Mouse (Mus musculus) neural tube, embryonic 12.5 days (tissue): ENCODE results near the gene Ret. TPM values are rescaled to one million over a fixed set of nuclear protein-coding genes. Genes with fewer than 3 reads are reported as not detected.

Experiments
- ATAC-seq: fragments of 200-750 bp; cut with Nextera tagmentation; 2 replicates; pipeline ENCODE4 v1.8.0; 2017; ENCODE audit warnings: low read depth, mild to moderate bottlenecking, moderate TSS enrichment, moderate library complexity; ENCODE audit not compliant: low FRiP score
- H3K27ac ChIP-seq: fragments of 300-500 bp; sonication (generic); 2 replicates; pipeline ENCODE4 v1.5.1; 2016
- H3K27me3 ChIP-seq: fragments of 300-500 bp; sonication (generic); replicated peaks from 2 replicates; pipeline ENCODE4 v1.6.1; 2016; ENCODE audit warnings: mild to moderate bottlenecking
- H3K36me3 ChIP-seq: fragments of 300-500 bp; sonication (generic); 2 replicates; pipeline ENCODE4 v1.6.1; 2016; ENCODE audit warnings: mild to moderate bottlenecking
- H3K4me1 ChIP-seq: fragments of 300-500 bp; sonication (generic); 2 replicates; pipeline ENCODE4 v1.6.1; 2016
- H3K4me2 ChIP-seq: fragments of 300-500 bp; sonication (generic); replicated peaks from 2 replicates; pipeline ENCODE4 v1.6.1; 2016; ENCODE audit warnings: mild to moderate bottlenecking
- H3K4me3 ChIP-seq: fragments of 300-500 bp; sonication (generic); 2 replicates; pipeline ENCODE4 v1.5.1; 2016
- H3K9ac ChIP-seq: fragments of 300-500 bp; sonication (generic); 2 replicates; pipeline ENCODE4 v1.6.1; 2016; ENCODE audit warnings: mild to moderate bottlenecking
- H3K9me3 ChIP-seq: fragments of 300-500 bp; sonication (generic); 2 replicates; pipeline ENCODE4 v1.6.1; 2016; ENCODE audit warnings: mild to moderate bottlenecking
- WGBS: fragments of 180-500 bp; shearing (Covaris S2); methylation state at CpG from one replicate; pipeline ENCODE4 v1.1.7; 2016; 5-methylcytosine and 5-hydroxymethylcytosine counted together
- polyA plus RNA-seq: library from polyadenylated mRNA; unstranded; fragments of >200 nt; fragmentation: Nextera tagmentation; extraction: Ambion mirVana; gene quantifications from 2 replicates; pipeline ENCODE4 v1.2.1, GENCODE M21; 2016

Gene Ret
- polyA plus RNA-seq, 1 experiment from 2014 or later, result 18.8 TPM

- 29% methylated on average over 8 of the region's 8 CpGs for WGBS
- H3K27ac ChIP-seq, result no peak overlapping the region
- H3K4me2 ChIP-seq, result peak overlapping the region; percentile 98
- peaks cover 10% of the 10 kb centered on the region for H3K4me1 ChIP-seq
- no peaks in the 10 kb centered on the region for H3K9me3 ChIP-seq
- H3K4me3 ChIP-seq, result no peak overlapping the region
- H3K36me3 ChIP-seq, result no peaks in the 10 kb centered on the region
- no peak overlapping the region for H3K9ac ChIP-seq
- ATAC-seq, result no peak
- peaks cover 50% of the 10 kb centered on the region for H3K27me3 ChIP-seq
These were observed 2.4 kb downstream of the Ret start for GRCm38 (mm10) chr6:118195108-118195507.

DNA sequence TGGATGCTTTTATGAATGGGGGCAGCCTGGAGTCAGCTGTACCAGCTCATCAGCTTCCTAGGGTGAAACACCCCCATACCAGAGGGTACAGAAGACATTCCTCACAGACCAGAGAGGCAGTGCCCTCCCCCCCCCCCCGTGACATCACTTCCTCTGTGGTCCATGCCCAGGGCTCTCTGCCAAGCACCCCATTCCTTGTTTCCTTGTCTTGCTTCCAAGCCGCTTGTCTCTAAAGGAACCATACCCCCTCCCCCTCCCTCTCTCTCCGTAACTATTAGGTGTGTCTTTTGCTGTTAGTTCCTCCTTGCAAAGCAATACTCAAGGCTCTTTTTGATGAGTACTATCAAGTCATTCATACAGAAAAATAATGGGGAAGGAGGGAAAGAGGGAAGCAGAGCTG lies 4.6 kb downstream of the Ret start:
- Histone ChIP-seq H3K27me3 (peaks cover 32% of the 10 kb centered on the region), H3K4me2 (no peak overlapping the region), H3K4me1 (peaks cover 10% of the 10 kb centered on the region), H3K27ac (no peak overlapping the region), H3K36me3 (no peaks in the 10 kb centered on the region), H3K9ac (no peak overlapping the region), H3K4me3 (no peak overlapping the region), H3K9me3 (no peaks in the 10 kb centered on the region)
- WGBS, result 61% methylated on average over 3 of the region's 3 CpGs
- ATAC-seq, result no peak

GRCm38 (mm10) chr6:118192199-118192598 lies 5.3 kb downstream of the Ret start:
- Histone ChIP-seq H3K9ac (no peak overlapping the region), H3K4me1 (peaks cover 8% of the 10 kb centered on the region), H3K27ac (no peak overlapping the region), H3K9me3 (no peaks in the 10 kb centered on the region), H3K4me2 (no peak overlapping the region), H3K4me3 (no peak overlapping the region), H3K27me3 (peaks cover 25% of the 10 kb centered on the region), H3K36me3 (no peaks in the 10 kb centered on the region)
- WGBS, result 56% methylated on average over 4 of the region's 4 CpGs
- ATAC-seq, result no peak

DNA sequence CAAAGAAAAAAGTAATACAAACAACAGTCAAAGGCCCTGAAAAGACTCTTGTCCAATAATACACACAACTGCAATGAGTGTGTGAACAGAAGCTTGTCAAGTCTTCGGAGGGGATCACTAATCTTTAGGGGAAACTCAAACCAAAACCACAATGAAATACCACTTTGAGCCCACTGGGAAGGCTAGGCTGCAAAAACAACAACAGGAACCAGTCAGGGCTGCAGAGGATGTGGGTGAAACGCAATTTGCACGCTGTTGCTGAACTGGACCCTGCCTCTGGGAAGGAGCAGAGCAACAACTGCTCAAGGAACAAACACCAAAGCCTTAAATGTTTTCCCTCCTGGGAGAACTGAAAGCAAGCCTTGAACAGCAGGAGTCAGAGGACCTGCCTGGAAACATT lies 7.8 kb downstream of the Ret start:
- H3K27me3 ChIP-seq, result peaks cover 5% of the 10 kb centered on the region
- WGBS, result 59% methylated on average over 3 of the region's 3 CpGs
- peaks cover 14% of the 10 kb centered on the region for H3K4me1 ChIP-seq
- H3K4me2 ChIP-seq, result no peak overlapping the region
- no peaks in the 10 kb centered on the region for H3K9me3 ChIP-seq
- ATAC-seq, result no peak
- no peaks in the 10 kb centered on the region for H3K36me3 ChIP-seq
- no peak overlapping the region for H3K9ac ChIP-seq
- no peak overlapping the region for H3K27ac ChIP-seq
- H3K4me3 ChIP-seq, result no peak overlapping the region

GRCm38 (mm10) chr6:118188599-118188998 lies 8.9 kb downstream of the Ret start:
- no peak for ATAC-seq
- H3K9ac ChIP-seq, result no peak overlapping the region
- H3K36me3 ChIP-seq, result no peaks in the 10 kb centered on the region
- no peaks in the 10 kb centered on the region for H3K9me3 ChIP-seq
- peaks cover 14% of the 10 kb centered on the region for H3K4me1 ChIP-seq
- no peak overlapping the region for H3K4me2 ChIP-seq
- H3K27ac ChIP-seq, result no peak overlapping the region
- H3K4me3 ChIP-seq, result no peak overlapping the region
- H3K27me3 ChIP-seq, result peaks cover 5% of the 10 kb centered on the region
- WGBS, result 87% methylated on average over 9 of the region's 9 CpGs

DNA sequence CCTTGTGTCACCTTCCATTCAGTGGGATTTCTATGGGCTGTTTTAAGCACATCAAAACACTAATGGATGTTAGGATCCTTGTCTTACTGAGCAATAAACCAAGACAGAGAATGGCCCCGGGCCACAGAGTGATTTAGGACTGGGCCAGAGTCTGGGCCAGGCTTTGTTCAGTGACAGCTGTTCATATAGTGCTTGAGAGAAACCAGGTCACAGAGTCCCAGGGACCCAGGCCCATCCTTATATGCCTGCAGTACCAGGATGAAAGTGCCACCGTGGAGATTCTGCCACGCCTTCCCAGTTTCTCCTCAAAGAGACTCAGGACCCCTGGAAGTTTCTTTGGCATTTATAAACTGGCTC lies 10.3 kb downstream of the Ret start:
- Histone ChIP-seq H3K27ac (no peak overlapping the region), H3K36me3 (no peaks in the 10 kb centered on the region), H3K4me2 (no peak overlapping the region), H3K9ac (no peak overlapping the region), H3K9me3 (no peaks in the 10 kb centered on the region), H3K4me3 (no peak overlapping the region), H3K4me1 (peaks cover 14% of the 10 kb centered on the region), H3K27me3 (peaks cover 2% of the 10 kb centered on the region)
- 26% methylated on average over 3 of the region's 3 CpGs for WGBS
- peak; percentile 56 for ATAC-seq

- Histone ChIP-seq H3K36me3 (no peaks in the 10 kb centered on the region), H3K4me1 (peaks cover 14% of the 10 kb centered on the region; the same call in 1 of the 2 replicates), H3K4me3 (no peak overlapping the region), H3K27ac (no peak overlapping the region), H3K9ac (no peak overlapping the region), H3K9me3 (no peaks in the 10 kb centered on the region), H3K4me2 (no peak overlapping the region), H3K27me3 (no peaks in the 10 kb centered on the region)
- WGBS, result 20% methylated on average over 17 of the region's 17 CpGs
- ATAC-seq, result peak; percentile 85
These were observed 10.8 kb downstream of the Ret start for GRCm38 (mm10) chr6:118186620-118187284.

GRCm38 (mm10) chr6:118184126-118184525 lies 13.4 kb downstream of the Ret start:
- H3K36me3 ChIP-seq, result no peaks in the 10 kb centered on the region
- WGBS, result 90% methylated on average over 10 of the region's 10 CpGs
- H3K27me3 ChIP-seq, result no peaks in the 10 kb centered on the region
- peaks cover 21% of the 10 kb centered on the region for H3K4me1 ChIP-seq
- ATAC-seq, result no peak
- H3K4me2 ChIP-seq, result no peak overlapping the region
- H3K4me3 ChIP-seq, result no peak overlapping the region
- H3K9ac ChIP-seq, result no peak overlapping the region
- no peaks in the 10 kb centered on the region for H3K9me3 ChIP-seq
- no peak overlapping the region for H3K27ac ChIP-seq

DNA sequence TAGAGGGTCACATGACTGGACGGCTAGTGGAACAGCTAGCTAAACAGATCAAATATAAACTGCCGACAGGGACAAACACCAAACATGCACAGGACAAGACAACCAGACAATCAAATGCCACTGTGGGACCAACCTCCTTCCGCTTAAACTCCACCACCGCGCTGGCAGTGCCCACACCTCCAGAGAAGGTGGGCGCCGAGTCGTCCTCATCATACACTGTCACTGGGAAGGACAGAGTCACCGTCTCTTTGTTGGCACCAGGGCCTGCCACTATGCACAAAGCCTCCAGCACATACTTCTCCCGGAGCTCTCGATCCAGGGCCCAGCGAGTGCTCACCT lies 17.5 kb downstream of the Ret start:
- Histone ChIP-seq H3K27ac (no peak overlapping the region), H3K9ac (no peak overlapping the region), H3K4me2 (peak overlapping the region; percentile 31), H3K27me3 (no peaks in the 10 kb centered on the region), H3K4me3 (no peak overlapping the region), H3K9me3 (no peaks in the 10 kb centered on the region), H3K36me3 (no peaks in the 10 kb centered on the region), H3K4me1 (peaks cover 7% of the 10 kb centered on the region)
- ATAC-seq, result peak; percentile 59
- WGBS, result 79% methylated on average over 12 of the region's 12 CpGs

DNA sequence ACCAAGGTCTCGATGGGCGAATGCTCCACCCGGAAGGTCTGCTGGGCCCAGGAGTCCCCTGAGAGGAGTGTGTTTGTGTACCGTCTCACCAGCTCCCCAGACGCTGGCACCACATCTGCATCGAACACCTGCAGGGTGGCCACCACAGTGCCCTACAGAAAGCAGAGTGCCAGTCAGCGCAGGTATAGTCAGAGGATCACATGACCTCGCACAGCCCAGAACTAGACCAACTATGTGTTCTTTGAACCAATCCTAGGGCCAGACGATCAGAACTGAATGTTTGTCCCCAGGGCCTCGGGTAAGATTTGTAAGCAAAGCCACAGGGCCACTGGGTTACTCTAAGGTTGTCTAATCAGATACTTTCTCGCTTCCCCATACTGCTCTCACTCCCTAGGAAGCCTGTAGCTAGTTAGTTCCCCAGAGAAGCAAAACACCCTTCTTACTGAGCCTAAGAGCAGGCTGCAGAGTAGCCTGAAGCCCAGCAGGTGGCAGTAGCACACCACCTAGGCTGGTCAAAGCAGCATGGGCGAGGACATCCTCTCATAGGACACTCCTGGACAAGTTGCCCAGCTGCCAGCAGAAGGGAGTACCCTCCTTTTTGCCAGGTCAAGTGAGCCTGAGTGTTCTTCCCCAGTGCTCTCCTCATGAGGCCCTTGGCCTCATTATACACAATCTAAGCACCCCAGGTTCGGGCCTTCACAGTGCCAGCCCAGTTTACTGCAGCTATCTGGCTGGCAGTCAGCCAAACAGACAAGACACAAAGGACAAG lies 18.0 kb downstream of the Ret start:
- Histone ChIP-seq H3K4me2 (peak overlapping the region; percentile 31), H3K9ac (no peak overlapping the region), H3K9me3 (no peaks in the 10 kb centered on the region), H3K27ac (no peak overlapping the region), H3K4me1 (peaks cover 7% of the 10 kb centered on the region), H3K27me3 (no peaks in the 10 kb centered on the region), H3K36me3 (no peaks in the 10 kb centered on the region), H3K4me3 (no peak overlapping the region)
- 63% methylated on average over 13 of the region's 13 CpGs for WGBS
- ATAC-seq, result peak; percentile 83

DNA sequence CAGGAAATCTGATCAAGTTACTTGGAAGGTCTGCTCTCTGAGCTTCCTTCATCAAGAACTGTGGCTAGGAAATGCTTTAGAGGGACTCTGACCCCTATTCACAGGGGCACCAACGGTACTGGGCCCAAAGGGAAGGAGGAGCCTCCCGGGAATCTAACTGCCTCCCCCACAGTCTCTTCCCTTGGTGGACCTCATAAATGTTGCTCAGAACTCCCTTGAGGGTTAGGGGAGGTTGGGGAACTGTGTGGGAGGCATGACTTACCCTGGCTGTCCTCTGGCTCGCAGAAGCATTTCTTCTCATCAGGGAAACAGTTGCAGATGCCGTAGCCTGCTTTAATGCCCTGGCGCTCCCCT lies 23.6 kb downstream of the Ret start:
- no peaks in the 10 kb centered on the region for H3K4me1 ChIP-seq
- no peak for ATAC-seq
- 74% methylated on average over 5 of the region's 5 CpGs for WGBS

GRCm38 (mm10) chr6:118173251-118173974 lies 24.1 kb downstream of the Ret start:
- no peaks in the 10 kb centered on the region for H3K36me3 ChIP-seq
- no peaks in the 10 kb centered on the region for H3K4me1 ChIP-seq
- no peak overlapping the region for H3K9ac ChIP-seq
- no peak overlapping the region for H3K4me2 ChIP-seq
- H3K9me3 ChIP-seq, result no peaks in the 10 kb centered on the region
- ATAC-seq, result no peak
- no peak overlapping the region for H3K4me3 ChIP-seq
- 92% methylated on average over 18 of the region's 18 CpGs for WGBS
- H3K27ac ChIP-seq, result no peak overlapping the region
- no peaks in the 10 kb centered on the region for H3K27me3 ChIP-seq

More for the DNA sequence above, 23.6 kb downstream of the Ret start:
- no peak overlapping the region for H3K27ac ChIP-seq
- H3K9ac ChIP-seq, result no peak overlapping the region
- no peak overlapping the region for H3K4me3 ChIP-seq
- H3K4me2 ChIP-seq, result no peak overlapping the region
- no peaks in the 10 kb centered on the region for H3K27me3 ChIP-seq
- H3K36me3 ChIP-seq, result no peaks in the 10 kb centered on the region
- H3K9me3 ChIP-seq, result no peaks in the 10 kb centered on the region
